ENCODE assay signal across 8 mouse cellular contexts in genomic region chr9:118040218-118041021, GRCm38 (mm10). TPM values are rescaled to one million over a fixed set of nuclear protein-coding genes. Genes with fewer than 3 reads are reported as not detected.
DNase-seq lines count a peak whose midpoint lies in the region; ATAC-seq lines count a peak whose summit lies in the region.

TSS of gene Azi2 (plus strand) at chr9:118040499.

- H3K9me3 ChIP-seq in lung, embryonic 16.5 days (ENCODE audit: control insufficient read depth, low read length): no peaks in the 10 kb centered on the region

- ATAC-seq in hematopoietic stem cell, adult 5-6 weeks (replicated peaks in 1 of 2; ENCODE audit: insufficient read depth in 1 of 2, low FRiP score in 2 of 2, low TSS enrichment in 1 of 2, low read depth in 1 of 2, poor library complexity in 2 of 2, severe bottlenecking in 2 of 2): peak; percentile 96
- peak; percentile 99 for ATAC-seq in lung, embryonic 16.5 days (ENCODE audit: low read depth)

- no peaks in the 10 kb centered on the region for H3K36me3 ChIP-seq in lung, embryonic 16.5 days (ENCODE audit: control insufficient read depth, insufficient read depth, low read length)

- peak within 1 kb of the TSS; percentile 83 for H3K4me2 ChIP-seq in lung, embryonic 16.5 days (ENCODE audit: low read depth, low read length)

- under 1% methylated on average over 87 of the region's 87 CpGs for WGBS in lung, embryonic 16.5 days

- H3K27ac ChIP-seq in lung, embryonic 16.5 days (ENCODE audit: low read length): peak within 1 kb of the TSS; percentile 89

- H3K27me3 ChIP-seq in lung, embryonic 16.5 days (ENCODE audit: control insufficient read depth, insufficient read depth, low read depth, low read length): no peaks in the 10 kb centered on the region

- DNase-seq in MEL-GATA-1-ER (ENCODE audit: extremely low read depth, low read depth): peak; percentile 96
- DNase-seq in cerebellum, adult 8-10 months: peak; percentile 98
- DNase-seq in forelimb bud, embryonic 11.5 days (ENCODE audit: low read depth, low spot score): peak; percentile 98
- DNase-seq in layer of hippocampus, adult 9-10 months (ENCODE audit: low spot score): peak; percentile 95
- DNase-seq in ovary, postnatal 10 days (ENCODE audit: low spot score): peak; percentile 81
- peak; percentile 96 to 99 for DNase-seq in thymus, postnatal 10 days (ENCODE audit: low spot score in 2 of 2)

- peak within 1 kb of the TSS; percentile 65 for H3K4me3 ChIP-seq in lung, embryonic 16.5 days (ENCODE audit: low read length)

- peak within 1 kb of the TSS; percentile 78 for H3K9ac ChIP-seq in lung, embryonic 16.5 days (ENCODE audit: low read length)

- peaks cover 10% of the 10 kb centered on the region for H3K4me1 ChIP-seq in lung, embryonic 16.5 days (replicated peaks; ENCODE audit: control insufficient read depth, insufficient read depth, low read length)

RNA-seq across cellular contexts. Expression of gene Azi2, which starts in this region (rescaled TPM):
- total RNA-seq in hematopoietic stem cell, adult 5-6 weeks (2017): 55.0 and 69.5 TPM in 2 replicates
- polyA plus RNA-seq in lung, embryonic 16.5 days (2015; fragmentation: Nextera tagmentation; extraction: Ambion mirVana): 73.5 and 75.4 TPM in 2 replicates

Comparison
In these comparisons a context has a peak if more than half of its experiments do, and no peak if none do; other contexts are left out.
1. Peak in every context shown above with its lines: DNase-seq, ATAC-seq, H3K4me3 ChIP-seq and H3K27ac ChIP-seq.